Mouse (Mus musculus) kidney, embryonic 16.5 days (tissue): Measurements from ENCODE around the gene Usp50. TPM values are rescaled to one million over a fixed set of nuclear protein-coding genes. Genes with fewer than 3 reads are reported as not detected.
A peak's percentile ranks its signal among the peaks of the same experiment; 100 is the strongest.

Experiments used
- ATAC-seq: fragments of 200-750 bp; cut with Nextera tagmentation; 2 replicates; pipeline ENCODE4 v1.8.0; 2017; ENCODE audit warnings: moderate TSS enrichment; ENCODE audit not compliant: low FRiP score, low TSS enrichment
- H3K27ac ChIP-seq: fragments of 300-500 bp; sonication (generic); 2 replicates; pipeline ENCODE4 v1.5.1; 2014; ENCODE audit warnings: low read length
- H3K27me3 ChIP-seq: fragments of 300-500 bp; sonication (generic); 2 replicates; pipeline ENCODE4 v1.6.1; 2014; ENCODE audit warnings: low read length, control low read depth, mixed read lengths; ENCODE audit not compliant: insufficient read depth
- H3K36me3 ChIP-seq: fragments of 300-500 bp; sonication (generic); 2 replicates; pipeline ENCODE4 v1.6.1; 2014; ENCODE audit warnings: low read length, control low read depth, mixed read lengths; ENCODE audit not compliant: insufficient read depth
- H3K4me1 ChIP-seq: fragments of 300-500 bp; sonication (generic); 2 replicates; pipeline ENCODE4 v1.6.1; 2014; ENCODE audit warnings: low read length, control low read depth, mixed read lengths; ENCODE audit not compliant: insufficient read depth
- H3K4me2 ChIP-seq: fragments of 300-500 bp; sonication (generic); replicated peaks from 2 replicates; pipeline ENCODE4 v1.6.1; 2014; ENCODE audit warnings: low read depth, low read length
- H3K4me3 ChIP-seq: fragments of 300-500 bp; sonication (generic); 2 replicates; pipeline ENCODE4 v1.5.1; 2014; ENCODE audit warnings: mild to moderate bottlenecking, low read length
- H3K9ac ChIP-seq: fragments of 300-500 bp; sonication (generic); replicated peaks from 2 replicates; pipeline ENCODE4 v1.6.1; 2014; ENCODE audit warnings: low read length
- H3K9me3 ChIP-seq: fragments of 300-500 bp; sonication (generic); 2 replicates; pipeline ENCODE4 v1.6.1; 2016; ENCODE audit warnings: low read length, control low read depth
- WGBS: fragments of 180-500 bp; shearing (Covaris S2); extraction: QIAGEN DNeasy Blood & Tissue Kit; methylation state at CpG from one replicate; pipeline ENCODE4 v1.1.7; 2014; 5-methylcytosine and 5-hydroxymethylcytosine counted together
- polyA plus RNA-seq: library from polyadenylated mRNA; unstranded; fragments of >200 nt; fragmentation: Nextera tagmentation; extraction: Ambion mirVana; gene quantifications from 2 replicates; pipeline ENCODE4 v1.2.1, GENCODE M21; 2015

The Usp50 gene
- polyA plus RNA-seq, 1 experiment from 2014 or later, result 1.6 TPM

DNA sequence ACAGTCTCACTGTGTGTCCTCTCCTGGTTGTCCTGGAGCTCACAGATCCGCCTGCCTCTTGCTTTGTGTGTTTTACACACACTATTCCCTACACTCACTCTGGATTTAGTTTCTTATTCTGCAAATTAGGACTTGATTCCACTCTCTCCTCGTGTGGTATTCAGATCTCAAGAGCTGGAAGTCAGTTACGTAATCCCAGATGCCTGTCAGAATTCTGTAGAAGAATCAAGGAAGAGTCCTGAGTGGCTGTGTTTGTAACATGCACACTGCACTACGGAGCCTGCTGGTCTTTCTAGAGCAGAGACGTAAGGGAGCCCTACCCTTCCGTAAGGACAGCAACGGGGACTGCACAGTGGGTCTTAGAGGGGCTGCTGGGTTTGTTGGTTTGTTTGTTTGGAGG lies 23.9 kb downstream of the Usp50 start:
- Histone ChIP-seq H3K27me3 (no peaks in the 10 kb centered on the region), H3K4me3 (no peak overlapping the region), H3K4me2 (no peak overlapping the region), H3K4me1 (no peaks in the 10 kb centered on the region), H3K27ac (no peak overlapping the region), H3K36me3 (peaks cover 65% of the 10 kb centered on the region), H3K9me3 (no peaks in the 10 kb centered on the region), H3K9ac (no peak overlapping the region)
- ATAC-seq, result no peak
- 93% methylated on average over 7 of the region's 7 CpGs for WGBS

DNA sequence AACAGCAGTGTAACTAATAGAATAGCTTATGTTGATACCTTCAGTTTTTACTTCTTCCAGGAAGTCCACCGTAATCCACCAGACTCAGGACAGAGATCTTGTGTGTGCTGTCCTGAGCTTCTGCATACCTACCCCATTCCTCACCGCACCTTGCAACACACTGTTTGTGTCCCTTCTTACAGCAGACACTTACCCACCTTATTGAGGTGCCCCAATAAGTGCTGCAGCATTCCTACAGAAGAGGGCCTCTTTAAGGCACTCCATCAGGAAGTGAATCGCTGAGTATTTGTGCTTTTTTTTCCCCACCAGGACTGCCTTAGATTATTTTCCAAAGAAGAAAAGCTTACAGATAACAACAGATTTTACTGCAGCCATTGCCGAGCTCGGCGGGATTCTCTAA lies 27.6 kb downstream of the Usp50 start:
- no peak for ATAC-seq
- Histone ChIP-seq H3K4me1 (no peaks in the 10 kb centered on the region), H3K9me3 (no peaks in the 10 kb centered on the region), H3K4me3 (no peak overlapping the region), H3K4me2 (no peak overlapping the region), H3K27me3 (no peaks in the 10 kb centered on the region), H3K27ac (no peak overlapping the region), H3K9ac (no peak overlapping the region), H3K36me3 (peaks cover 70% of the 10 kb centered on the region)
- 97% methylated on average over 6 of the region's 6 CpGs for WGBS

DNA sequence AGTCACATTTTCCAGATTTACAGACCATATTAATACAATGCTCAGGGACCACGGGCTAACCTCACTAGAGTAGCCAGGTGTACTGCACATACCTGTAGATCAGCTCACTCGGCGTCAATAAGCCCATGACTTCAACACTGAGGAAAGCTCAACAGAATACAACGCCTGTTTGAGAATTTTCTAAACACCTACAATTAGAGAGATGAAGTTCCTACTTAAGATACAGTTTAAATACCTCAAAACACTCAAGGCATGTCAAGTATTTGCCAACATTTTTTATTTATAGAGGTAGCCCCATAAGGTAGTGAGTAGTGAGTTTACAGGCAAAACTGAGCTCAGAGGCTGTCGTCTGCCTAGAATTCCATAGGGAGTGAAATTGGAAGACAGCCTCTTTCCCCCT lies 39.9 kb downstream of the Usp50 start:
- no peaks in the 10 kb centered on the region for H3K27me3 ChIP-seq
- H3K27ac ChIP-seq, result no peak overlapping the region
- ATAC-seq, result no peak
- WGBS, result 82% methylated on average over 5 of the region's 5 CpGs
- no peak overlapping the region for H3K4me2 ChIP-seq
- H3K4me1 ChIP-seq, result no peaks in the 10 kb centered on the region
- no peak overlapping the region for H3K9ac ChIP-seq
- no peaks in the 10 kb centered on the region for H3K9me3 ChIP-seq
- peaks cover 50% of the 10 kb centered on the region for H3K36me3 ChIP-seq
- no peak overlapping the region for H3K4me3 ChIP-seq

DNA sequence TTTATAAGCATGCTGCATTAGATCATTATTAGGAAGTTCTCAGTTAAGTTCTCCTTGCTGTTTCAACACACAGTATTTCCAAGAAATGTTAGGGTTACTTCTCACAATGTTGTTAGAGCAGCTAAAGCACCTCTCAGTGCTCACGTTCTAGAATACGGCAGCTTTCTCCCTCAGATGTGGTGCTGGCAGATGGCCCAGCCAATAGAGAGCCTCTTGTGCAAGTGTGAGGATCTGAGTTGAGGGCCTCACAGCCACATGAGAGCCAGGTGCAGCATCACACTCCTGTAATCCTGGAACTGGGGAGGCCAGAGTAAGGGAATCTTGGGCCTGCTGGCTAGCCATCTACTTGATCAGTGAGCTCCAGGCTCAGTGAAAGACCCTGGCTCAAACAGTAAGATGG lies 43.0 kb downstream of the Usp50 start:
- no peak overlapping the region for H3K4me3 ChIP-seq
- 85% methylated on average over 2 of the region's 2 CpGs for WGBS
- H3K27me3 ChIP-seq, result no peaks in the 10 kb centered on the region
- H3K36me3 ChIP-seq, result peaks cover 51% of the 10 kb centered on the region
- H3K4me2 ChIP-seq, result no peak overlapping the region
- H3K4me1 ChIP-seq, result no peaks in the 10 kb centered on the region
- no peak overlapping the region for H3K27ac ChIP-seq
- no peaks in the 10 kb centered on the region for H3K9me3 ChIP-seq
- no peak for ATAC-seq
- no peak overlapping the region for H3K9ac ChIP-seq

DNA sequence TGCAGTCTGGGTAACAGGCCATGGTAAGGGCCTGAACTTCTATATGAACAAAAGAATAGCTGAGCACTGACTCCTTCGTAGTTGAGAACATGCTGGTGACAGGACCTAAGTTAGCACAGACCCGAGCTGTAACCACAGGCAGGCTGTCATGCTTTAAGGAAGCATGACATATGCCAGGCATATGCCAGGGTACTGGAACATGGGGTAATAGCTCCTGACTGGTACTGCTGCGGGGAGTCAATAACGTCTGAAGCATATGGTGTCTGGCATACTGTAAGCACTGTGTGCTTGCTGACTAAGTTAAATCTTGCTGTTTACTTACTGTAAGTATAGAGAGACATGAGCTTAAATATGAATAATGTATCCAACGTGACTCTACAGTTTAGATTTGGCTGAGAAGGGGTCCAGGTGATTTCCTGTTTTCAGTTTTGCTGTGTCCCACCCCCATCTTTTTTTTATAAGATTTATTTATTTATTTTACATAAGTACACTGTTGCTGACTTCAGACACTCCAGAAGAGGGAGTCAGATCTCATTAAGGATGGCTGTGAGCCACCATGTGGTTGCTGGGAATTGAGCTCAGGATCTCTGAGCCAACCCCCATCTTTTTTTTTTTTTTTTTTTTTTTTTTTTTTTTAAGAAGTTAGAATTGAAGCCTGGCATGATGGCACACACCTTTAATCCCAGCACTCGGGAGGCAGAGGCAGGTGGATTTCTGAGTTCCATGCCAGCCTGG lies 47.8 kb downstream of the Usp50 start:
- H3K4me2 ChIP-seq, result no peak overlapping the region
- 93% methylated on average over 6 of the region's 6 CpGs for WGBS
- no peak for ATAC-seq
- peaks cover 52% of the 10 kb centered on the region for H3K36me3 ChIP-seq
- no peaks in the 10 kb centered on the region for H3K9me3 ChIP-seq
- H3K4me3 ChIP-seq, result no peak overlapping the region
- H3K27ac ChIP-seq, result no peak overlapping the region
- no peaks in the 10 kb centered on the region for H3K27me3 ChIP-seq
- H3K9ac ChIP-seq, result no peak overlapping the region
- no peaks in the 10 kb centered on the region for H3K4me1 ChIP-seq

DNA sequence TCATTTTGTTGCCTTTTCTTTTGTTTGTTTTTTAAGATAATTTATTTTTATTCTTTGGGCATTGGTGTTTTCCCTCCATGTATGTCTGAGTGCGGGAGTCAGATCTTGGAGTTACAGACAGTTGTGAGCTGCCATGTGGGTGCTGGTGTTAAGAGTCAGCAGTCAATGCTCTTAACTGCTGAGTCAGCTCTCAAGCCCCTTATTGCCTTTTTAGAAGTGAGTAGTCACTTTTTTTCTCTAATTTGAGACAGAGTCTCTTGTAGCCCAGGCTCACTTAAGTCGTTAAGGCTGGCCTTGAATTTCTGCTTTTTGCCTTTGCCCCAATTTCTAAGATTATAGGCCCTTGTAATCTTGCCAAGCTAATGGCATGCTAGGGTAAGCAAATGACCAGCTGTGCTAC lies 52.8 kb downstream of the Usp50 start:
- Histone ChIP-seq H3K4me2 (no peak overlapping the region), H3K9ac (no peak overlapping the region), H3K9me3 (no peaks in the 10 kb centered on the region), H3K4me3 (no peak overlapping the region), H3K36me3 (peaks cover 33% of the 10 kb centered on the region), H3K27me3 (no peaks in the 10 kb centered on the region), H3K4me1 (no peaks in the 10 kb centered on the region), H3K27ac (no peak overlapping the region)
- 77% methylated on average over 2 of the region's 2 CpGs for WGBS
- ATAC-seq, result no peak

DNA sequence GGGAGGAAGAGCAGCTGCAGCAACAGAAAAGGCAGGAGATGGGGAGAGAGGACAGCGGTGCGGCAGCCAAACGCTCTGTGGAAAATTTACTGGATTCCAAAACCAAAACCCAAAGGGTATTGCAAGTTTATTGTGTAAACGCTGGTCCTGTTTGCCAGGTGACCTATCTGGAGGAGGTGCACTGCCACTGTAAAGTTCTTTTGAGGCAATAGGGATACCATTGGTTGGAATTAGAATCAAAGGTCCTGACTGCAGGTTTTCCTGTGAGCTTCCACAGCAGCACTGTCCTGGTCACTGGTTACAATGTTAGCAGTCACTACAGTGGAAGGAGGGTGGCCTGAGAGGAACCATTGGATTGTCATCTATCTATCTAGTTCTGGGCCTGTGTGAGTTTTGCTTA lies 54.1 kb downstream of the Usp50 start:
- no peak overlapping the region for H3K4me2 ChIP-seq
- no peaks in the 10 kb centered on the region for H3K27me3 ChIP-seq
- peaks cover 28% of the 10 kb centered on the region for H3K36me3 ChIP-seq
- no peak for ATAC-seq
- H3K9me3 ChIP-seq, result no peaks in the 10 kb centered on the region
- H3K4me1 ChIP-seq, result no peaks in the 10 kb centered on the region
- no peak overlapping the region for H3K27ac ChIP-seq
- H3K9ac ChIP-seq, result no peak overlapping the region
- WGBS, result 95% methylated on average over 4 of the region's 4 CpGs
- H3K4me3 ChIP-seq, result no peak overlapping the region

DNA sequence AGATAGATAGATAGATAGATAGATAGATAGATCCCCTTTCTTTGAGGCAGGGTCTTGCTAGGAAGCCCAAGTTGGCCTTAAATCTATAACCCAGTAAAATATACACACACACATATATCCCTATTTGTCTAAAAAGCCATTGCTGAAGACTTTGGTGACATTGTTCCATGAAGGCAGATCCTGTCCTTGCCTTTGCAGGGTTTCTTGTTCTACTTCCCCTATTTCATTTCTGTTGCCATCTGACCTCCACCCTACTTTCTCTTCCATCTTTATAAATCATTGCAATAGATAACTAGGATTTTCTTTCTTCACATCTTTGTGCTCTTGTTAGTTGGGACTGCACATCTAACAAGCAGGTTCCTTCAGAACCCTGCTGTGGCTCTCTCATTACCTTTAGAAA lies 70.3 kb downstream of the Usp50 start:
- H3K27ac ChIP-seq, result no peak overlapping the region
- no peak for ATAC-seq
- H3K27me3 ChIP-seq, result no peaks in the 10 kb centered on the region
- H3K9me3 ChIP-seq, result no peaks in the 10 kb centered on the region
- H3K4me2 ChIP-seq, result no peak overlapping the region
- 0 out of 2 replicates have a peak, but pooled peaks cover 4% of the 10 kb centered on the region for H3K36me3 ChIP-seq
- H3K9ac ChIP-seq, result no peak overlapping the region
- no peak overlapping the region for H3K4me3 ChIP-seq
- H3K4me1 ChIP-seq, result peaks cover 5% of the 10 kb centered on the region

DNA sequence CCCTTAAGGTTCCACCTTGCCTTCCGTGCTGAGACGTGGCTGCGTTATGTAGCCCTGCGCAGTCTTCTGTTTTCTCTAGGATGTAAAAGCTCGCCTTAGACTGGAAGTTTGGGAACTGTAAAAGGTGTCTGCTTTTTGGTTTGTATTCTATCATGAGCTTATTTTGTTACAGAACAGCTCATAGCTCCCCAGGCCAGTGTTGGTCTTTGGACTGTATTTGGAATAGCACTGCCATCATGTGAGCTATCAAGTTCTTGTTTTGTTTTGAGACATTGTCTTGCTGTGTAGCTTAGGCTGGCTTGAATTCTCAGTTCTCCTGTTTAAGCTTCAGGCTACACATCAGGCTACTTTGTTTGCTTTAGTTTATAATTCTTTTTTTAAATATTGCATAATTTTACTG lies 70.7 kb downstream of the Usp50 start:
- no peak overlapping the region for H3K4me2 ChIP-seq
- H3K9me3 ChIP-seq, result no peaks in the 10 kb centered on the region
- no peaks in the 10 kb centered on the region for H3K27me3 ChIP-seq
- no peak for ATAC-seq
- H3K27ac ChIP-seq, result no peak overlapping the region
- peaks cover 8% of the 10 kb centered on the region for H3K4me1 ChIP-seq
- 94% methylated on average over 5 of the region's 5 CpGs for WGBS
- no peak overlapping the region for H3K9ac ChIP-seq
- no peak overlapping the region for H3K4me3 ChIP-seq
- H3K36me3 ChIP-seq, result 0 out of 2 replicates have a peak, but pooled peaks cover 4% of the 10 kb centered on the region

DNA sequence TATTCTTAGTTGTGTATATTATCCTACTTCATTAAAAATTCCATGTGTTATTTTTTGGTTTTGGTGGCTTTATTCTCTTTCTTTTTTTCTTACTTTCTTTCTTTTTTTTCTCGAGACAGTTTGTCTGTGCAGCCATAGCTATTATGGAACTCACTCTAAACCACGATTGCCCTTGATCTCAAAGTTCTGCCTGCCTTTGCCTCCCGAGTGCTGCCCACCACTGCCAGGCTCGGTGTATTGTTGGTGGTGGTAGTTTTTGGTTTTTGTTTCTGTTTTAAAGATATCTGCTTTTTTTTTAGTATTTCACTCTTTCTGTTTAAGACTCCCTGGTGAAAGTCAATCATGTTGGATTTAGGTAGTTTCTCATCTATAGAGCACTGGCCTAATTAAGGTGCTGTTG lies 74.9 kb downstream of the Usp50 start:
- Histone ChIP-seq H3K36me3 (0 out of 2 replicates have a peak, but pooled peaks cover 2% of the 10 kb centered on the region), H3K9ac (peak overlapping the region; percentile 74; the same call in 1 of the 2 replicates), H3K4me3 (peak overlapping the region; percentile 60), H3K27ac (no peak overlapping the region), H3K4me1 (peaks cover 10% of the 10 kb centered on the region), H3K4me2 (peak overlapping the region; percentile 86), H3K9me3 (no peaks in the 10 kb centered on the region), H3K27me3 (0 out of 2 replicates have a peak, but pooled peaks cover 4% of the 10 kb centered on the region)
- WGBS, result 71% methylated on average over 4 of the region's 4 CpGs
- ATAC-seq, result no peak
